Comparison of ENCODE assay signal across 1 mouse cellular context in the genomic region with DNA sequence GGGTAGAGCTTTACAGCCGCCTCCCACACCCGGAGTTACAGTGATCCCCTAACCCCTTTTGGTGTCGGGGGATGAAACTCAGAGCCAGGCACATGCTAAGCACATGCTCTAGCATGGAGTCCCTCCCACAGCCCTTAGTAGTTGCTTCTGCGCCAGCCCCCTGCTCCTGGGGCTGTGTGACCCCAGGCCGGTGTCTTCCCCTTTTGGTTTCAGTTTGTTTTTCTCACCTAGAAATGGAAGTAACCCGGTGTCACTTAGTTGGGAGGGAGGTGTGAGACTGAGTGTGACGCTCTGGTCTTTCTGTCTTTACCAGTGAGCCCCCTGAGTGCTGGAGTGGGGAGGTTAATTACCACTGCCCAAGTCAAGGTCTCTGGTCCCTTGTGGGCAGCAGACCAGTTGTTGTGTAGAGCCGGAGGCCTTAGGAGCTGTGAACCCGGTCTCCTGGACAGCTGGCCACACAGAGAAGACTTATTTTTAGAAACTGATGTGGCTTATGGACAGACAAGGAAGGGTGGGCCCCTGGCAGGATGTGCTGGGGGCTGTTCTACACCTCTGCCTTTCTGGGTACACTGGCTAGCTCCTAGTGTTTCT.
TF ChIP-seq lines count a peak whose summit lies in the region.

No protein-coding gene starts in this region.

TF ChIP-seq in MEL, 35 proteins besides CTCF, POLR2A, EP300 and RAD21 (continued from another document):
- TF ChIP-seq ZC3H11A (IDR thresholded peaks at IDR 0.05; ENCODE audit: low read depth, low read length) (no peak), CHD2 (IDR thresholded peaks at IDR 0.05; ENCODE audit: low read length) (no peak), HCFC1 (IDR thresholded peaks at IDR 0.05; ENCODE audit: low read depth, low read length) (peak; percentile 45; the same call in 1 of the 2 replicates), MEF2A (IDR thresholded peaks at IDR 0.05; ENCODE audit: extremely low read depth, insufficient replicate concordance, low read depth, low read length, poor library complexity, severe bottlenecking) (no peak), MAX (IDR thresholded peaks at IDR 0.05; ENCODE audit: low read length) (peak; percentile 93), GABPA (IDR thresholded peaks at IDR 0.05; ENCODE audit: low read depth, low read length) (no peak), SMC3 (IDR thresholded peaks at IDR 0.05; ENCODE audit: low read depth, low read length) (no peak), MYC (IDR thresholded peaks at IDR 0.05; ENCODE audit: low read depth, low read length) (peak; percentile 98), POLR2AphosphoS5 (IDR thresholded peaks at IDR 0.05; ENCODE audit: borderline replicate concordance, low read depth, low read length) (no peak; the same call in 1 of the 2 replicates), MAFK (IDR thresholded peaks at IDR 0.05; ENCODE audit: borderline replicate concordance, low read depth, low read length) (no peak), USF1 (IDR thresholded peaks at IDR 0.05; ENCODE audit: low read depth, low read length) (no peak), CHD1 (IDR thresholded peaks at IDR 0.05; ENCODE audit: low read depth, low read length) (no peak), BHLHE40 (IDR thresholded peaks at IDR 0.05; ENCODE audit: borderline replicate concordance, low read depth, low read length) (no peak), RCOR1 (IDR thresholded peaks at IDR 0.05; ENCODE audit: low read depth, low read length) (no peak), NRF1 (IDR thresholded peaks at IDR 0.05; ENCODE audit: insufficient read depth, low read depth, low read length, poor library complexity, severe bottlenecking) (0 out of 2 replicates have a peak, but pooled peaks have one; percentile 42), POLR2AphosphoS2 (IDR thresholded peaks at IDR 0.05; ENCODE audit: low read length) (no peak), TAL1 (IDR thresholded peaks at IDR 0.05; ENCODE audit: low read length) (no peak), MAZ (IDR thresholded peaks at IDR 0.05; ENCODE audit: low read depth, low read length) (no peak), ELF1 (IDR thresholded peaks at IDR 0.05; ENCODE audit: low read depth, low read length) (no peak), UBTF (IDR thresholded peaks at IDR 0.05; ENCODE audit: borderline replicate concordance, insufficient read depth, low read depth, low read length) (no peak), GATA1 (IDR thresholded peaks at IDR 0.05; ENCODE audit: low read depth, low read length) (no peak), ETS1 (IDR thresholded peaks at IDR 0.05; ENCODE audit: low read depth, low read length) (peak; percentile 18; the same call in 1 of the 2 replicates), TCF12 (IDR thresholded peaks at IDR 0.05; ENCODE audit: low read depth, low read length) (no peak)
TF ChIP-seq in MEL: peak in this region for 7.
